Comparison of ENCODE assay signal across 9 mouse cellular contexts in the genomic region with DNA sequence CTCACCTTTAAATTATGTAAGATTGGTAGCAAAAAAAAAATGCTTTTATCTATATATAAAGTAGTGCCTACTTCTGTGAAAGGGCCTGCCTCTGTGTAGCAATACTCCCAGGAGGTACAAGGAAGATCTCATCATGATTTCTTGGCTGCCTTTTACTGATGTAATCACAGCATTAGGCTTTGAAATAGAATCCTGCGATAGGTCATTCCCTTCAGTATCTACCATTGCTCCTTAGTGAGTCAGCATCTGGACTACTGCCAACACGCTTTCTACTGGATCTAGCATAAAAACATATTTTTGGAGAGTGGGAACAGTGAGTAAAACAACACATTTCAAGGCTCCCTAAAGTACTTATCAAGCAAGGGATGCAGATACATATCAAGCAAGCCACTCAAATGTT. TPM values are rescaled to one million over a fixed set of nuclear protein-coding genes. Genes with fewer than 3 reads are reported as not detected.
DNase-seq lines count a peak whose midpoint lies in the region; ATAC-seq lines count a peak whose summit lies in the region.
"Had no signal": no experiment of that assay in that cellular context is flagged by ENCODE, and none has a peak within 500 bp of the region (broad histone marks: within the 10 kb centered on the region; RNA-seq: fewer than 3 reads in every experiment).

No protein-coding gene starts in this region.

- no peaks in the 10 kb centered on the region for H3K9me3 ChIP-seq in liver, embryonic 11.5 days (ENCODE audit: control insufficient read depth, low read length)
- H3K9me3 ChIP-seq in forebrain, embryonic 13.5 days (replicated peaks), result no peaks in the 10 kb centered on the region

- no peak overlapping the region for H3K4me3 ChIP-seq in liver, embryonic 11.5 days (ENCODE audit: low read depth, low read length)
- no peak overlapping the region for H3K4me3 ChIP-seq in forebrain, embryonic 13.5 days

- no peak for ATAC-seq in liver, embryonic 11.5 days (replicated peaks; ENCODE audit: low FRiP score)
- ATAC-seq in forebrain, embryonic 13.5 days, result no peak

- peaks cover 24% of the 10 kb centered on the region for H3K4me1 ChIP-seq in liver, embryonic 11.5 days (replicated peaks; ENCODE audit: control insufficient read depth, insufficient read depth, low read length)
- peaks cover 11% of the 10 kb centered on the region; the same call in 1 of the 2 replicates for H3K4me1 ChIP-seq in forebrain, embryonic 13.5 days

- no peak overlapping the region for H3K4me2 ChIP-seq in liver, embryonic 11.5 days
- H3K4me2 ChIP-seq in forebrain, embryonic 13.5 days, result no peak overlapping the region

- 83% methylated on average over 2 of the region's 2 CpGs for WGBS in liver, embryonic 11.5 days
- 81% methylated on average over 2 of the region's 2 CpGs for WGBS in forebrain, embryonic 13.5 days

- intact Hi-C loops in left cerebral cortex, postnatal 36 days (cut with DNase I), result no loop called here

- no peaks in the 10 kb centered on the region for H3K36me3 ChIP-seq in liver, embryonic 11.5 days (ENCODE audit: control insufficient read depth, insufficient read depth, low read length)
- H3K36me3 ChIP-seq in forebrain, embryonic 13.5 days (ENCODE audit: poor library complexity, severe bottlenecking), result no peaks in the 10 kb centered on the region

- no peak overlapping the region for H3K9ac ChIP-seq in liver, embryonic 11.5 days (ENCODE audit: low read depth, low read length)
- H3K9ac ChIP-seq in forebrain, embryonic 13.5 days, result no peak overlapping the region

- no peaks in the 10 kb centered on the region for H3K27me3 ChIP-seq in liver, embryonic 11.5 days (replicated peaks; ENCODE audit: control insufficient read depth, insufficient read depth, low read length)
- no peaks in the 10 kb centered on the region for H3K27me3 ChIP-seq in forebrain, embryonic 13.5 days

- DNase-seq in liver, result peak; percentile 63
- DNase-seq in liver, embryonic 11.5 days (ENCODE audit: low spot score), result no peak
- DNase-seq in adrenal gland, postnatal 14 days, result peak; percentile 86
- DNase-seq in frontal cortex, postnatal 36 days (ENCODE audit: low spot score in 2 of 2), result peak; percentile 31 to 54
- peak; percentile 21 to 32 for DNase-seq in left cerebral cortex, postnatal 36 days (ENCODE audit: low spot score in 2 of 2)
- peak; percentile 40 to 76 for DNase-seq in urinary bladder, postnatal 36 days (ENCODE audit: low spot score in 2 of 2)

- H3K27ac ChIP-seq in liver, embryonic 11.5 days (ENCODE audit: low read depth, low read length), result no peak overlapping the region
- no peak overlapping the region for H3K27ac ChIP-seq in forebrain, embryonic 13.5 days

RNA-seq across cellular contexts. Expression of a gene that starts 16.0 kb away (rescaled TPM):
- polyA plus RNA-seq in liver, embryonic 11.5 days (2014; fragmentation: Nextera tagmentation; extraction: Ambion mirVana), result 25.6 and 30.7 TPM in 2 replicates
- 49.8 and 53.9 TPM in 2 replicates for total RNA-seq in adrenal gland, postnatal 14 days (2021)
- 10 to 100 TPM; 69.0 to 73.5 TPM for total RNA-seq in left cerebral cortex, postnatal 36 days (2021)
- 32.2 and 36.0 TPM in 2 replicates for polyA plus RNA-seq in forebrain, embryonic 13.5 days (2015; fragmentation: Nextera tagmentation; extraction: Ambion mirVana)

RNA-seq across cellular contexts. Expression of a gene that starts 41.2 kb away (rescaled TPM):
- polyA plus RNA-seq in liver, embryonic 11.5 days (2014; fragmentation: Nextera tagmentation; extraction: Ambion mirVana), result not detected in 2 replicates
- not detected in 2 replicates for total RNA-seq in adrenal gland, postnatal 14 days (2021)
- not detected for total RNA-seq in left cerebral cortex, postnatal 36 days (2021)
- not detected in 2 replicates for polyA plus RNA-seq in forebrain, embryonic 13.5 days (2015; fragmentation: Nextera tagmentation; extraction: Ambion mirVana)
- total RNA-seq: neutrophil, adult 5-6 weeks had no signal
- polyA plus RNA-seq: large intestine, adult 2 months had no signal

RNA-seq across cellular contexts. Expression of a gene that starts 58.9 kb away (rescaled TPM):
- 41.4 and 43.0 TPM in 2 replicates for polyA plus RNA-seq in liver, embryonic 11.5 days (2014; fragmentation: Nextera tagmentation; extraction: Ambion mirVana)
- total RNA-seq in adrenal gland, postnatal 14 days (2021), result 31.3 and 36.4 TPM in 2 replicates
- total RNA-seq in left cerebral cortex, postnatal 36 days (2021), result 10 to 100 TPM; 15.1 to 21.6 TPM
- 25.2 and 27.3 TPM in 2 replicates for polyA plus RNA-seq in forebrain, embryonic 13.5 days (2015; fragmentation: Nextera tagmentation; extraction: Ambion mirVana)
